Mouse (Mus musculus): ENCODE measurements at regions not wholly inside any gene's neighbourhood (a gene's known extent, or its start where the extent isn't known, plus 50 kb on each side); places are given as distances from the start of the nearest gene placed in this dataset.
"Not testable (repeated sequence)": the region's sequence is repeated elsewhere in the genome, so short reads cannot be mapped to it uniquely, and the experiment has no call there.

- no peak for DNase-seq
- no peak overlapping the region for H3K4me3 ChIP-seq
- 31% methylated on average over 2 of the region's 2 CpGs for WGBS
- TF ChIP-seq POLR2A (IDR thresholded peaks at IDR 0.05; ENCODE audit: insufficient read depth, low read depth, low read length), result no peak
- H3K4me1 ChIP-seq (ENCODE audit: control insufficient read depth, insufficient read depth, low read length), result no peaks in the 10 kb centered on the region
- no peak overlapping the region for H3K9ac ChIP-seq (ENCODE audit: low read depth, low read length)
- H3K79me2 ChIP-seq (replicated peaks; ENCODE audit: control insufficient read depth, insufficient read depth, low read length), result no peaks in the 10 kb centered on the region
- no peak overlapping the region for H3K27ac ChIP-seq
- intact Hi-C loops (cut with DNase I), result no loop called here
- H3K27me3 ChIP-seq (ENCODE audit: control insufficient read depth, insufficient read depth, low read length), result no peaks in the 10 kb centered on the region
- no peaks in the 10 kb centered on the region for H3K36me3 ChIP-seq (ENCODE audit: control insufficient read depth, insufficient read depth, low read length)
Observed at GRCm38 (mm10) chr1:47217088-47217487, 324.4 kb upstream of the Slc39a10 start.

- no peaks in the 10 kb centered on the region for H3K27me3 ChIP-seq (ENCODE audit: control insufficient read depth, insufficient read depth, low read length)
- intact Hi-C loops (cut with DNase I), result no loop called here
- H3K4me1 ChIP-seq (ENCODE audit: control insufficient read depth, insufficient read depth, low read length), result no peaks in the 10 kb centered on the region
- no peak overlapping the region for H3K27ac ChIP-seq
- 61% methylated on average over 2 of the region's 2 CpGs for WGBS
- H3K4me3 ChIP-seq, result no peak overlapping the region
- H3K36me3 ChIP-seq (ENCODE audit: control insufficient read depth, insufficient read depth, low read length), result no peaks in the 10 kb centered on the region
- no peak overlapping the region for H3K9ac ChIP-seq (ENCODE audit: low read depth, low read length)
- no peak for TF ChIP-seq POLR2A (IDR thresholded peaks at IDR 0.05; ENCODE audit: insufficient read depth, low read depth, low read length)
- TF ChIP-seq EP300 (IDR thresholded peaks at IDR 0.05; ENCODE audit: insufficient read depth, low read depth, low read length), result no peak
- TF ChIP-seq CTCF (IDR thresholded peaks at IDR 0.05), result no peak
- no peak for DNase-seq
- H3K79me2 ChIP-seq (replicated peaks; ENCODE audit: control insufficient read depth, insufficient read depth, low read length), result no peaks in the 10 kb centered on the region
Observed at GRCm38 (mm10) chr1:47216419-47217002, 323.9 kb upstream of the Slc39a10 start.

- Histone ChIP-seq H3K9ac (ENCODE audit: low read depth, low read length) (no peak overlapping the region), H3K4me3 (no peak overlapping the region), H3K27ac (no peak overlapping the region), H3K4me1 (ENCODE audit: control insufficient read depth, insufficient read depth, low read length) (no peaks in the 10 kb centered on the region), H3K79me2 (replicated peaks; ENCODE audit: control insufficient read depth, insufficient read depth, low read length) (no peaks in the 10 kb centered on the region), H3K36me3 (ENCODE audit: control insufficient read depth, insufficient read depth, low read length) (no peaks in the 10 kb centered on the region), H3K27me3 (ENCODE audit: control insufficient read depth, insufficient read depth, low read length) (no peaks in the 10 kb centered on the region)
- TF ChIP-seq POLR2A (IDR thresholded peaks at IDR 0.05; ENCODE audit: insufficient read depth, low read depth, low read length), result no peak
- TF ChIP-seq CTCF (IDR thresholded peaks at IDR 0.05), result no peak
- no peak for TF ChIP-seq EP300 (IDR thresholded peaks at IDR 0.05; ENCODE audit: insufficient read depth, low read depth, low read length)
- intact Hi-C loops (cut with DNase I), result no loop called here
- no peak for DNase-seq
- WGBS, result 76% methylated on average over 5 of the region's 5 CpGs
Observed at GRCm38 (mm10) chr1:47213476-47213875, 320.8 kb upstream of the Slc39a10 start.

- TF ChIP-seq EP300 (IDR thresholded peaks at IDR 0.05; ENCODE audit: insufficient read depth, low read depth, low read length), result no peak
- no peak for TF ChIP-seq POLR2A (IDR thresholded peaks at IDR 0.05; ENCODE audit: insufficient read depth, low read depth, low read length)
- no peak for TF ChIP-seq CTCF (IDR thresholded peaks at IDR 0.05)
Observed at GRCm38 (mm10) chr1:47193001-47193400, 300.3 kb upstream of the Slc39a10 start.

GRCm38 (mm10) chr1:47164417-47164816 is 271.8 kb upstream of the Slc39a10 start:
- WGBS, result 79% methylated on average over 3 of the region's 3 CpGs
- DNase-seq, result no peak

More at GRCm38 (mm10) chr1:47193001-47193400, 300.3 kb upstream of the Slc39a10 start:
- DNase-seq, result no peak
- Histone ChIP-seq H3K27ac (no peak overlapping the region), H3K9ac (ENCODE audit: low read depth, low read length) (no peak overlapping the region), H3K4me1 (ENCODE audit: control insufficient read depth, insufficient read depth, low read length) (no peaks in the 10 kb centered on the region), H3K79me2 (replicated peaks; ENCODE audit: control insufficient read depth, insufficient read depth, low read length) (no peaks in the 10 kb centered on the region), H3K4me3 (no peak overlapping the region), H3K36me3 (ENCODE audit: control insufficient read depth, insufficient read depth, low read length) (no peaks in the 10 kb centered on the region), H3K27me3 (ENCODE audit: control insufficient read depth, insufficient read depth, low read length) (no peaks in the 10 kb centered on the region)
- 51% methylated on average over 4 of the region's 4 CpGs for WGBS
- intact Hi-C loops (cut with DNase I), result no loop called here

GRCm38 (mm10) chr1:47163808-47164410 is 271.3 kb upstream of the Slc39a10 start:
- no peaks in the 10 kb centered on the region for H3K79me2 ChIP-seq (replicated peaks; ENCODE audit: control insufficient read depth, insufficient read depth, low read length)
- H3K27ac ChIP-seq, result no peak overlapping the region
- no peaks in the 10 kb centered on the region for H3K4me1 ChIP-seq (ENCODE audit: control insufficient read depth, insufficient read depth, low read length)
- no peak for TF ChIP-seq EP300 (IDR thresholded peaks at IDR 0.05; ENCODE audit: insufficient read depth, low read depth, low read length)
- no peak for TF ChIP-seq POLR2A (IDR thresholded peaks at IDR 0.05; ENCODE audit: insufficient read depth, low read depth, low read length)
- no peak for TF ChIP-seq CTCF (IDR thresholded peaks at IDR 0.05)
- WGBS, result 82% methylated on average over 1 of the region's 1 CpGs
- intact Hi-C loops (cut with DNase I), result no loop called here
- DNase-seq, result no peak
- H3K27me3 ChIP-seq (ENCODE audit: control insufficient read depth, insufficient read depth, low read length), result no peaks in the 10 kb centered on the region
- H3K9ac ChIP-seq (ENCODE audit: low read depth, low read length), result no peak overlapping the region
- H3K36me3 ChIP-seq (ENCODE audit: control insufficient read depth, insufficient read depth, low read length), result no peaks in the 10 kb centered on the region
- no peak overlapping the region for H3K4me3 ChIP-seq

More at GRCm38 (mm10) chr1:47164417-47164816, 271.8 kb upstream of the Slc39a10 start:
- Histone ChIP-seq H3K36me3 (ENCODE audit: control insufficient read depth, insufficient read depth, low read length) (no peaks in the 10 kb centered on the region), H3K9ac (ENCODE audit: low read depth, low read length) (no peak overlapping the region), H3K4me3 (no peak overlapping the region), H3K27ac (no peak overlapping the region), H3K79me2 (replicated peaks; ENCODE audit: control insufficient read depth, insufficient read depth, low read length) (no peaks in the 10 kb centered on the region), H3K4me1 (ENCODE audit: control insufficient read depth, insufficient read depth, low read length) (no peaks in the 10 kb centered on the region), H3K27me3 (ENCODE audit: control insufficient read depth, insufficient read depth, low read length) (no peaks in the 10 kb centered on the region)
- TF ChIP-seq CTCF (IDR thresholded peaks at IDR 0.05) (no peak), EP300 (IDR thresholded peaks at IDR 0.05; ENCODE audit: insufficient read depth, low read depth, low read length) (no peak), POLR2A (IDR thresholded peaks at IDR 0.05; ENCODE audit: insufficient read depth, low read depth, low read length) (no peak)
- intact Hi-C loops (cut with DNase I), result no loop called here

- intact Hi-C loops (cut with DNase I); H3K4me1 ChIP-seq (ENCODE audit: control insufficient read depth, insufficient read depth, low read length); H3K9ac ChIP-seq (ENCODE audit: low read depth, low read length); H3K36me3 ChIP-seq (ENCODE audit: control insufficient read depth, insufficient read depth, low read length); H3K79me2 ChIP-seq (replicated peaks; ENCODE audit: control insufficient read depth, insufficient read depth, low read length); H3K27ac ChIP-seq; H3K4me3 ChIP-seq; H3K27me3 ChIP-seq (ENCODE audit: control insufficient read depth, insufficient read depth, low read length): not testable (repeated sequence)
- DNase-seq, result peak in 1 of 2 experiments; percentile 2
Observed at GRCm38 (mm10) chr1:47130031-47130430, 237.4 kb upstream of the Slc39a10 start.
